Mouse (Mus musculus) urinary bladder, postnatal 14 days (tissue): ENCODE results near the gene Mia.
A peak's percentile ranks its signal among the peaks of the same experiment; 100 is the strongest.

ENCODE experiments used
- DNase-seq: peaks from one replicate; pipeline ENCODE4 v3.0.0; 2021; ENCODE audit warnings: low spot score

Gene Mia

GRCm38 (mm10) chr7:27185986-27186385 lies 5.0 kb upstream of the Mia start:
- no peak for DNase-seq

- no peak for DNase-seq
Observed at GRCm38 (mm10) chr7:27184964-27185363, 4.0 kb upstream of the Mia start.

DNA sequence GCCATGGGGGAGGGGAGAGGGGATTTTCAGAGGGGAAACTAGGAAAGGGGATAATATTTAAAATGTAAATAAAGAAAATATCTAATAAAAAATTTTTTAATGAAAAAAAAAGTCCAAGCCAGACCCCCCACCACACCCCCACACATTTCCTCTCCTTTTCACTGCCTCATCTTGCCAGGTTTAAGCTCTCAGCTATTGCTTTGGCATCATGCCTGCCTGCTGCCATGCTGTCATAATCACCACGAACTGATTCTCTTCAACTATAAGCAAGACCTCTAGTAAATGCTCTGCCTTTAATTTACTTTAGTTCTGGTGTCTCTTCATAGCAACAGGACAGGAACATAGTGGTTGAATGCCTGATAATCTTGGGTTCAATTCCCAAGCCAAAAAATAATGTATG lies 1.5 kb upstream of the Mia start:
- DNase-seq: no peak

- no peak for DNase-seq
Observed at GRCm38 (mm10) chr7:27180036-27180435, 921 bp downstream of the Mia start.

DNA sequence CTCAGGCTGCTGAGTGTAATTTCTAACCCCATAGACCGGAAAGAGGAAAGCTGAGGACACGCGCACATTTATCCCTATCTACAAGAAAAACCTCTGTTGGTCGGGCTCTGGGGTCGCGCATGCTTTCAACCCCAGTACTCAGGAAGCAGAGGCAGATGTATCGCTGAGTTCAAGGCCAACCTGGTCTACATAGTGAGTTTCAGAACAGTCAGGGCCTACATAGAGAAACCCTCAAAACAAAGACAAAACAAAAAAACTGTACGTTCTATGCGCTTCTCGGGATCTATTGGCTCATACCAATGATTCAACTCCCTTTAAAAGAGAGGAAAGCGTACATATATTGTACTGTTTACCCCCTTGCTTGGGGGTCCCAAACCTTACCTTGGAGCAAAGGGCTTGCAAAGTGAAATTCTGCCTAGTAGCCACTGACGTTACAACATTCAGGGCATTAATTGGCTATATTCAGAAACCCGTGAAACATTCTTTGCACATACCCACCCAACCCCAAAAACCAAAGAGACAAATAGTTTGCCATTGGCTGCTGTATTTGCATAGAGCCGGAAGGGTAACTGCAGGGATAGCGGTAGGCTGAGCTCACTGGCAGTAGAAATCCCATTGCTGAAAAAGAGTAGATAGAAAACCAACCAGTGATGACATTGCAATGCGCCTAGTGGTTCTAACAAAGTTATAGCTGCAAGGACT lies 1.6 kb downstream of the Mia start:
- DNase-seq: no peak

- peak; percentile 100 for DNase-seq
Observed at GRCm38 (mm10) chr7:27178324-27179216, 2.4 kb downstream of the Mia start, which contains the start of gene Rab4b. TSS of gene Rab4b (minus strand) at chr7:27178896.

- no peak for DNase-seq
Observed at GRCm38 (mm10) chr7:27177942-27178323, 3.0 kb downstream of the Mia start.

- DNase-seq: no peak
Observed at GRCm38 (mm10) chr7:27174896-27175295, 6.1 kb downstream of the Mia start.

GRCm38 (mm10) chr7:27174496-27174895 lies 6.5 kb downstream of the Mia start:
- no peak for DNase-seq

GRCm38 (mm10) chr7:27170981-27171380 lies 10.0 kb downstream of the Mia start:
- DNase-seq: no peak

DNA sequence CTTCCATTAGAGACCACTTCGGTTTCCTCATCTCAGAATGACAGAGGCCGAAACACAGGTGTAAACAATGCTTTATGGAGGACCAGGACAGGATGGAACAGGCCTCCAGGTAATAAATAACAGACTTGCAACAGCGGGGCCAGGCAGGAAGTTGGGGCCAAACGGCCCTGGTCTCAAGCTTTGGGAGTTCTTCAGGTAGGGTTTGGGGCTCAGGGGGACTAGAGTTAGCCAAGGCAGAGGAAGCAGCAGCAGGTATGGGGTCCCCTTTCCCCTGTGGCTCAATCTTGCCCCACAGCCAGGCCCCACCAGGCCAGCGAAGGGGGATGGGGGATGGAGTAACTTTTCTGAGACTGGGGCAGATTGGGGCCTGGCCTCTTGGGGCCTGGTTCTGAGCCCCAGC lies 12.6 kb downstream of the Mia start:
- no peak for DNase-seq

DNA sequence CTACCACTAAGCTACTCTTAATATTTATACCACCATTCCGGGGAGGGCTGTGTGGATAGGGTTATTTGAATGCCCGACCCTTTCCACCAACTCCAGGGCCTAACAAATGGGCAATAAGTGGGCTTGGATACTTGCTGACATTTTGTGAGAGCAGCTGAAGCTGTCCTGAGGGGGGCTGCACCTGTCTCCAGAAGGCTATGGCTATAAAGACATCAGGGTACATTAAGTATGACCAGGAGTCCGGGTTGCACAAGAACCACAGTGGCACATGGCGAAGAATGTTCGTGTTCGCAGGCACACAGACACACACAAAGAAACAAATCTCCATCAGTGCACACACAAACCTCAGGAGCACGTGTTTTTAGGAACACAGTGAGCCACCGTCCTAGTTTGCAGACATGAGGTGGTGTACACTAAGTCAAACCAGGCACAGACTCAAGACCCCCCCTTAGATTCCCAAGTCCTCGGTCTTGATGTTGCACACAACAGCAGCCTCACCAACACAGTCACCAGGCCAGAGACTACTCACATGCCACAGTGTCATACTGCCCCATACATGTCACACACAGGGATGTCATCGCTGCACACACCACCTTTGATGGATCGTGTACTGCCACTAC lies 13.4 kb downstream of the Mia start:
- no peak for DNase-seq

DNA sequence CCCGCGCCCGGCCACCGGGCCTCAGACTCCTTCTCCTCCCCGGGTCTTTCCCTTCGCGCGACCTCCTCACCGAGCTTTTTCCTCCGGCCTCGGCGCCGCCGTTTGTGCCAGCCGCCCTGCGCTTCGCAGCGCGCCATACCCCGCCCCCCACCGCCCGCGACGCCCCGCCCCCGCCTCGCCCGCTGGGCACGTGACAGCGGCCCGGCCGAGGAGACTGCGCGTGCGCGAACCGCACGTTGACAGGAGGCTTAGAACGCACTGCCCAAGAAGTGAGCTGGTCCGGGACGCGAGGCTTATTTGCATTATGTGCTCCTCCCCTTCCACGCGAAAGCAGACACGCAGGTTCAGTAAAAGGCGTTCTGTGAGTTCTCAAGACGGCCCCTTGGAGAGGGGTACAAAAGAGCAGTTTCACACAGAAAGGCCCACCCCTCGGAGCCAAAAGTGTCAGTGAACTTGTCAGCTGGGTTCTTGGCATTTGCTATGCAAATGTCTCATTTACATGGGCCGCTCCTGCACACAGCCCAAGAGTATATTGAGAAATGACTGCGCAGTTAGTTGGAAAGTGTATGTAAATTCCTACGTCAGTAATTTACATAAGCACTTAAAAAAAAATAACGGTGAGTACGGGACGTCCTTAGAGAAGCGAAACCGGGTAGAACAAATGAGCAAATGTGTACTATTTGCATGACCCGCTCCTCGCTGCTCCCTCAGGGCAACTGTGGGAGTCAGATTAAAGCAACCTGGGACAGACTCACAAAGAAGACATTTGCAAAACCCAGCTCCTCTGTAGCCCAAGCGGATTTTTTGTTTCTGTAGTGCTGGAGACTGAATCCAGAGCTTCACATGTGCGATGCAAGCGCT lies 14.1 kb downstream of the Mia start, which contains the start of gene Egln2:
Gene Egln2, minus strand, starts transcription at position 189 of the 861 bp plus-strand sequence.
- DNase-seq: peak; percentile 96

DNA sequence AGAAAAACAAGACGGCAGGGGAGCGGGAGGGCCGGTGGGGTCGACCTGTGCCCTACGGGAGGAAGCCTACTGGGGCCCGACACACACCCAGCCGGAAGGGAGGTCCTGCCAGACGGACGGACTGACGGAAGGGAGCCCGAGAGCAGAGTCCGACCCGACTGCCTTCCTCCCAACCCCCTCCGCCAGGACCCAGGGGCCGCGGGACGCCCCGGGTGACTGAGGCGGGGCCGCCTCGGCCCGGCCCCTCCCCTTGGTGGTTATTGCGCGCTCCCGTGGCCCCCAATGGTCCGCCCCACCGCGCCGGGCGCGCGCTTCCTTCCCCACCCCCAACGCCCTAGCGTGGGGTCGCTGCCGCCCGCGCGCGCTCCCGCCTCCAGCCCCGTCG lies 14.7 kb downstream of the Mia start:
- DNase-seq: peak; percentile 85

DNA sequence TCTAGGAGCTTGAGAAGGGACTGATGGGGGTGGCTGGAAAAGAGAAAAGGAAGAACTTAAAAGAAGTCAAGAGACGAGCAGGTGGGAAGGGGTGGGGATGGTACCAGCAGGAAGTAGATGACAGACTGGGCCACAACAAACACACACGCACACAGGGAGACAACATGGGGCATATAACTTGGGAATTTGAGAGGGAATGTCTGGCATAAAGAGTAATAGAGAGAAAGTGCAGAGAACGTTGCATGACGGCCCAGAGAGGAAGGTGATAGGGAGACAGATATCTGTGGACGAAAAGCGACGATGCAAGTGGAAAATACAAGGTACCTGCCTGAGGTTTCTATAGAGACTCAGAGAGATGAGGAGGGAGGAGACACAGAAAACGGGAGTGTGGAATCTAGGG lies 15.3 kb downstream of the Mia start:
- DNase-seq: no peak

DNA sequence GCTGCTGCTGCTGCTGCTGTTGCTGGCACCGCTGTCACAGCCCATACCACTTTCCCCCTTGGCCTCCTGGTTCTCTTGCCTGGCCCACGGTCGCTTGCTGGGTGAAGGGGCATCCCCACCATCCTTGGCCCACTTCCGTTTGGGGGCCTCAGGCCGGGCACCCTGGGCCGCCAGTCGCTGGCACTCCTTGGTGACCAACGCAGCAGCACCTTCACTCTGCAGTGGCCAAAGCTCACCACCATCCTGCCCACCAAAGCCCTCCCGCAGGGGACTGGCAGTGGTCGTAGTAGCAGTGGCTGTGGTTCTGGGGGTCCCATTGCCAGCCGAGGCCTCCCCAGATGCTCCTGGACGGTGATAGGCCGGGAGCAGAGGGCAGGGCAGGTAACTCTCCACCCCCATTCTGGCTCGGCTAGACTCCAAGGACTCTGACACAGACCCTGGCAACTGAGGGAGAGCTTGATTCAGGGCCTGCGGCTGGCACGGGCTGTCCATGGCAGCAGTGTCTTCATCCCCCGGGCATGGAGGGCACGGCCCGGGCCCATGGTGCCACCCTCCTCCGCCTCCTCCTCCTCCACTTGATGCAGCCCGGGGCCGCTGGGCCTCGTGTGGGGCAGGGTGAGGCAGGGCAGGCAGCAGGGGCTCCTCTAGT lies 15.8 kb downstream of the Mia start:
- DNase-seq: no peak

- DNase-seq: no peak
Observed at GRCm38 (mm10) chr7:27164112-27164947, 16.6 kb downstream of the Mia start.

DNA sequence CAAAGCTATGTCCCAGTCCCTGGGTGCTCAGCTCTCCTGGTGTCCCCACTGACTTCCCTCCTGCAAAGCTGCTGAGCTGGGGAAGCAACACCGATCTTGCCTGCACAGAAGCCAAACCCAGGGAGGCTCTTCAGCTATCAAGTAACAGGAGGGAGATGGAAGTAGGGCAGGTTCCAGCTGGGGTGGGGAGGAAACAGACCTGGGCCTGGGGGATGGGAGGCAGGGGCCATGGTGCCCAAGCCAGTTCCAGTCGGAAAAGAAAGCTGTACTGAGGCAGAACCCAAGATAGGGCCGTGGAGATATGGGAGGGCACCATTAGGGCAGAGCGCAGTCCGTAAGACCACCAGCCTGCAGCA lies 17.5 kb downstream of the Mia start:
- no peak for DNase-seq

- no peak for DNase-seq
Observed at GRCm38 (mm10) chr7:27162780-27163449, 18.0 kb downstream of the Mia start.

DNA sequence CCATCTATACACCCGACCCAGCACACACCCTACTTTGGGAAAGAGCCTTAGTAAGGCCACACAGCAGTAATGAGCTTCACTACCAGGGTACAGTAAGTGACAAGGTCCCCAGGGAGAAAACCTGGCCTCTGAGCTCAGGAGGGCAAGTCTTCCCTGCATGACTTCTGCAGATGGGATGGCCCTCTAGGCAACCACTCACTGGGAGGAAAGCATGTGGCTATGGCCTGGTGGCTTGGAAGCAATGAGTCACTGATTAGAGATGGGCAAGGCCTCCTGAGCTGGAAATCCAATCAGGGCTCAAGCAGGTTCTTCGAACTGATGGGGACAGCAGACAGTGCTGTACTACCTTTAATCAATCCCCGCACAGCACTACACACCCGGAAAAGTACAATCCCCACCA lies 19.2 kb downstream of the Mia start:
- no peak for DNase-seq
